Mouse (Mus musculus) hindbrain, embryonic 16.5 days (tissue): Measurements from ENCODE around the gene Ngef. TPM values are rescaled to one million over a fixed set of nuclear protein-coding genes. Genes with fewer than 3 reads are reported as not detected.

Source experiments
- ATAC-seq: fragments of 200-750 bp; cut with Nextera tagmentation; 2 replicates; pipeline ENCODE4 v1.8.0; 2017; ENCODE audit warnings: moderate TSS enrichment, moderate library complexity
- H3K27ac ChIP-seq: fragments of 300-500 bp; sonication (generic); 2 replicates; pipeline ENCODE4 v1.5.1; 2014; ENCODE audit warnings: low read depth, mild to moderate bottlenecking, control low read depth, low read length, moderate library complexity
- H3K27me3 ChIP-seq: fragments of 300-500 bp; sonication (generic); replicated peaks from 2 replicates; pipeline ENCODE4 v1.6.1; 2014; ENCODE audit warnings: low read length; ENCODE audit not compliant: control insufficient read depth, insufficient read depth
- H3K36me3 ChIP-seq: fragments of 300-500 bp; sonication (generic); 2 replicates; pipeline ENCODE4 v1.6.1; 2014; ENCODE audit warnings: mild to moderate bottlenecking, low read length, moderate library complexity, mixed read lengths; ENCODE audit not compliant: control insufficient read depth, insufficient read depth
- H3K4me1 ChIP-seq: fragments of 300-500 bp; sonication (generic); 2 replicates; pipeline ENCODE4 v1.6.1; 2014; ENCODE audit warnings: low read depth, low read length; ENCODE audit not compliant: control insufficient read depth, insufficient read depth
- H3K4me2 ChIP-seq: fragments of 300-500 bp; sonication (generic); 2 replicates; pipeline ENCODE4 v1.6.1; 2014; ENCODE audit warnings: mild to moderate bottlenecking, low read length, control low read depth, moderate library complexity
- H3K4me3 ChIP-seq: fragments of 300-500 bp; sonication (generic); 2 replicates; pipeline ENCODE4 v1.5.1; 2014; ENCODE audit warnings: mild to moderate bottlenecking, low read length, control low read depth, moderate library complexity
- H3K9ac ChIP-seq: fragments of 300-500 bp; sonication (generic); 2 replicates; pipeline ENCODE4 v1.6.1; 2014; ENCODE audit warnings: low read depth, mild to moderate bottlenecking, control low read depth, low read length, moderate library complexity
- H3K9me3 ChIP-seq: fragments of 300-500 bp; sonication (generic); 2 replicates; pipeline ENCODE4 v1.6.1; 2014; ENCODE audit warnings: mild to moderate bottlenecking, low read length, moderate library complexity; ENCODE audit not compliant: control insufficient read depth
- WGBS: fragments of 180-500 bp; shearing (Covaris S2); extraction: QIAGEN DNeasy Blood & Tissue Kit; methylation state at CpG from one replicate; pipeline ENCODE4 v1.1.7; 2014; 5-methylcytosine and 5-hydroxymethylcytosine counted together
- polyA plus RNA-seq: library from polyadenylated mRNA; unstranded; fragments of >200 nt; fragmentation: Nextera tagmentation; extraction: Ambion mirVana; gene quantifications from 2 replicates; pipeline ENCODE4 v1.2.1, GENCODE M21; 2015

Gene Ngef
- polyA plus RNA-seq, 1 experiment from 2014 or later: 28.9 TPM

- WGBS: 82% methylated on average over 6 of the region's 6 CpGs
- Histone ChIP-seq H3K4me3 (no peak overlapping the region), H3K9me3 (no peaks in the 10 kb centered on the region), H3K4me2 (no peak overlapping the region), H3K27me3 (no peaks in the 10 kb centered on the region), H3K4me1 (no peaks in the 10 kb centered on the region), H3K36me3 (peaks cover 31% of the 10 kb centered on the region), H3K9ac (no peak overlapping the region), H3K27ac (no peak overlapping the region)
- no peak for ATAC-seq
Measured at GRCm38 (mm10) chr1:87436583-87436982, 137.1 kb downstream of the Ngef start.

DNA sequence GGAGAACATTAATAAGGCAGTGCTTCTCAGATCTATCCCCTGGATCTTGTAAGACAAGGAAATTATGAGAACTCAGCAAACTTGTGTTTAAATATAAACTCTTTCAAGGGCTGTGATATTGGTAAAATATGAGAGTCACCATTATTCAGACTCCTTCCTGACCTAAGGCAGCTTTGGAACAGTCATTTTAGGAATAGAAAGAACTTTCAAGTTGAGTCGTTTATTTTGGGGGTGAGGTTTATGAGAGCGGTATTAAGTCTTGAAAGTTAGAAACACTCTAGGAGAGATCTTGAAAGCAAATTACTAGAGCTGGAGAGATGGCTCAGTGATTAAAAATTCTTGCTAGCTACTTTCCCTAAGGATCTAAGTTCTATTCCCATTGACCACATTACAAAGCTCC lies 138.5 kb downstream of the Ngef start:
- Histone ChIP-seq H3K4me2 (no peak overlapping the region), H3K4me1 (no peaks in the 10 kb centered on the region), H3K27me3 (no peaks in the 10 kb centered on the region), H3K9me3 (no peaks in the 10 kb centered on the region), H3K36me3 (peaks cover 33% of the 10 kb centered on the region), H3K4me3 (no peak overlapping the region), H3K9ac (no peak overlapping the region), H3K27ac (no peak overlapping the region)
- 93% methylated on average over 2 of the region's 2 CpGs for WGBS
- ATAC-seq: no peak

Other genes starting within 250 kb of the Ngef start
- 63.2 and 64.6 TPM in 2 replicates for gene Gigyf2, start 246.9 kb downstream of the Ngef start, polyA plus RNA-seq
- gene Kcnj13, start 179.1 kb downstream of the Ngef start, polyA plus RNA-seq: 21.7 and 25.0 TPM in 2 replicates
- gene Snorc, start 103.6 kb downstream of the Ngef start, polyA plus RNA-seq: 1.2 and 2.3 TPM in 2 replicates
- gene Neu2, start 64.0 kb downstream of the Ngef start, polyA plus RNA-seq: 0.54 and 0.65 TPM in 2 replicates
- 3.2 and 3.7 TPM in 2 replicates for gene Inpp5d, start 46.4 kb upstream of the Ngef start, polyA plus RNA-seq
- gene Atg16l1, start 182.0 kb upstream of the Ngef start, polyA plus RNA-seq: 71.6 and 74.2 TPM in 2 replicates
- 1.7 TPM in 2 replicates for gene Sag, start 229.8 kb upstream of the Ngef start, polyA plus RNA-seq